Mouse (Mus musculus) macrophage (primary cell): ENCODE measurements around the gene Pard6b. TPM values are rescaled to one million over a fixed set of nuclear protein-coding genes. Genes with fewer than 3 reads are reported as not detected.
A peak's percentile ranks its signal among the peaks of the same experiment; 100 is the strongest.

Source experiments
- H3K27ac ChIP-seq: fragments of 350-480 bp; formaldehyde crosslinking; 2 replicates; pipeline ENCODE4 v1.9.0; 2021
- H3K36me3 ChIP-seq: fragments of 350-480 bp; formaldehyde crosslinking; 2 replicates; pipeline ENCODE4 v1.9.0; 2021; ENCODE audit errors: inconsistent target
- H3K4me3 ChIP-seq: fragments of 350-480 bp; formaldehyde crosslinking; 2 replicates; pipeline ENCODE4 v1.9.0; 2021; ENCODE audit errors: inconsistent target
- H3K79me2 ChIP-seq: fragments of 350-480 bp; formaldehyde crosslinking; 2 replicates; pipeline ENCODE4 v1.9.0; 2021; ENCODE audit errors: inconsistent target
- WGBS: methylation state at CpG from one replicate; pipeline ENCODE4 v1.1.7; 2026; ENCODE audit warnings: inconsistent platforms; ENCODE audit not compliant: missing documents; 5-methylcytosine and 5-hydroxymethylcytosine counted together
- polyA plus RNA-seq: library from polyadenylated mRNA; stranded (reverse); fragments of 250-400 nt; gene quantifications from 3 replicates; pipeline ENCODE4 v1.2.4, GENCODE M21; 2018; ENCODE audit warnings: inconsistent platforms
- total RNA-seq, 78 experiments: library from RNA; depleted of rRNA; stranded (reverse); fragments of 250-400 nt; gene quantifications; 1 replicate in 9 of 78; 2 replicates in 24 of 78; 3 replicates in 43 of 78; 4 replicates in 2 of 78; pipeline ENCODE4 v1.2.4; 2018; ENCODE audit warnings: inconsistent platforms in 56 of 78

Pard6b gene
- total RNA-seq (2018; cell fraction: chromatin; rRNA removed) = under 1 TPM in 1 of 26 experiments, not detected in 25; 0.35 TPM
- under 1 TPM in 2 of 26 experiments, not detected in 24; 0.03 to 0.05 TPM for total RNA-seq (2018; cell fraction: cytosol; rRNA removed)
- total RNA-seq (2018; cell fraction: nucleus; rRNA removed) = under 1 TPM in 1 of 26 experiments, not detected in 25; 0.20 TPM
- not detected in 3 replicates for polyA plus RNA-seq

GRCm38 (mm10) chr2:168080431-168081246 lies at the start of gene Pard6b:
Pard6b (plus strand) TSS chr2:168081004.
- Histone ChIP-seq H3K4me3 (peak within 1 kb of the TSS; percentile 7; the same call in 1 of the 2 replicates), H3K36me3 (no peaks in the 10 kb centered on the region), H3K79me2 (no peaks in the 10 kb centered on the region), H3K27ac (no peak within 1 kb of the TSS)
- WGBS = under 1% methylated on average over 95 of the region's 110 CpGs

DNA sequence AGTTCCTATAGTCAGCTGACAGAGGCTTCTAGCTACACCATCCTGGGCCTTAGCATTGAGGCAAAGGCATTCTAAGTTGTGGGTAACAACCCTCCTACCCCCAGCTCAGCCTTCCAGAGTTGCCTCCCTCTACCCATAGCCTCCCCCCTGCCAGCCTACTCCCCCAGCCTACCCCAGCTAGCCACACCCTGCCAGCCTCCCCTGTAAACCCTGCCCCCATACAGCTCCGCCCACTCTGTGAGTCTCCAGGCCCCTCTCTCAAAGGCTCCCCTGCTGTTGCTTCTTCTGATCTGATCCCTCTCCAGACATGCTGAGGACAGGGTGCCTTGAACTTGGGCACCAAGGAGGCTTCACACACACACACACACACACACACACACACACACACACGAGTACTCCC lies 49.0 kb upstream of the Pard6b start:
- Histone ChIP-seq H3K36me3 (no peaks in the 10 kb centered on the region), H3K27ac (no peak overlapping the region), H3K4me3 (no peak overlapping the region), H3K79me2 (no peaks in the 10 kb centered on the region)
- 84% methylated on average over 2 of the region's 2 CpGs for WGBS

DNA sequence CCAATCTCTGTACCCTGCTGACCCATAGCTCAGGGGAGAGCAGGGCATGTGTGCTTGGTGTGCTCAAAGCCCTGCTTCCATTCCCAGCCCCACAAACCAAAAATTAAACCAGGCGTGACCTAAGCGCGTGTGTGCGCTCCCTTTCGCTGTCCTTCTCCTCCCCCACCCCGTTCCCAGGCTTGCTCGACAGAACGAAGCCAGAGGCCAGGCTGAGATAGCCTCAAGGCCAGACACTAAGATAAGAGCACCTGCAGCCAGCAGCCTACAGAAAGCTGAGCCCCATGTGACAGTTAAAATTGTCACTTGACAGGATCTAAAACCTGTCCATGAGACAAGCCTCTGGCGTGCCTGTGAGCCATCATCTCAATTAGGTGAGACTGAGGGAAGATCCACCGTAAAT lies 46.9 kb upstream of the Pard6b start:
- WGBS = 88% methylated on average over 10 of the region's 10 CpGs
- H3K27ac ChIP-seq = no peak overlapping the region
- no peaks in the 10 kb centered on the region for H3K79me2 ChIP-seq
- H3K36me3 ChIP-seq = no peaks in the 10 kb centered on the region
- H3K4me3 ChIP-seq = no peak overlapping the region

DNA sequence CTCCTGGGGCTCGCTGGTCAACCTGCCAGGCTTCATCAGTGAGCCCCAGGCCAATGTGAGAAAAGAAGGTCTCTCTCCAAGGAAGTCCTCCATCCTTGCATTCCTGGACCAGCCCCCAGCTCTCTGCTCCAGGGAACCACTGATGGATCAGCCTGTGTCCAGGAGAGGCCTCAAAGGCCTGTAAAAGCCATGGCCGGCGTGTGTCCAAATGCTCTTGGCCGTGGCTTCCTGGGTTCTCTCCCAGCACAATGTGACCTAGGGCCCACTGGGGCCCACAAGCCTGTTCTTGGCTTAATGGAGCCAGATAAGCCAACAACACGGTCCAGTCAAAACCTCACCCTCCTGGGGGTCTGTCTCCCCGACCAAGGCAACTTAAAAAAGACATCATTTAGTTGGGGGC lies 44.9 kb upstream of the Pard6b start:
- no peak overlapping the region for H3K27ac ChIP-seq
- no peak overlapping the region for H3K4me3 ChIP-seq
- H3K36me3 ChIP-seq = no peaks in the 10 kb centered on the region
- 98% methylated on average over 6 of the region's 6 CpGs for WGBS
- H3K79me2 ChIP-seq = no peaks in the 10 kb centered on the region

- H3K36me3 ChIP-seq = no peaks in the 10 kb centered on the region
- no peak overlapping the region for H3K4me3 ChIP-seq
- WGBS = 69% methylated on average over 3 of the region's 3 CpGs
These were observed 43.7 kb upstream of the Pard6b start for GRCm38 (mm10) chr2:168037063-168037462.

DNA sequence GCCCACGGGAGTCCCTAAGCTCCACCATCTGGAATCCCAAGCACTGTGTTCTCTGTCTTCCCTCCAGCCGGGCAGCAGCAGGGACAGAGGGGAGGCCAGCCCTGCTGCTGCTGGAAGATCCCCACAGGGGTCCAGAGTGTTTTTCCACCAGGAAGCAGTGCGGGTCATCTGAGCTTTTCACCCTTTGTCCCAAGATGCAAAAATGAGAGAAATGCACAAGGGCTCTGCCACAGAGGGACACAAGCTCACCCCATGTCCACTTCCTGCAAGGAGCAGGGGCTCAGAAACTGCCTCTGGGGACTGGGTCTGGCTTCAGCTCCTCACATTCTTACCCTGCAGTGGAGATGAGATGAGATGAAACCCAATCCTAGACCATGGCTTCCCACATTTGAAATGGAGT lies 40.1 kb upstream of the Pard6b start:
- H3K4me3 ChIP-seq = no peak overlapping the region
- WGBS = 89% methylated on average over 3 of the region's 3 CpGs
- no peaks in the 10 kb centered on the region for H3K36me3 ChIP-seq
- no peaks in the 10 kb centered on the region for H3K79me2 ChIP-seq
- H3K27ac ChIP-seq = no peak overlapping the region

More at GRCm38 (mm10) chr2:168037063-168037462, 43.7 kb upstream of the Pard6b start:
- Histone ChIP-seq H3K79me2 (no peaks in the 10 kb centered on the region), H3K27ac (no peak overlapping the region)

DNA sequence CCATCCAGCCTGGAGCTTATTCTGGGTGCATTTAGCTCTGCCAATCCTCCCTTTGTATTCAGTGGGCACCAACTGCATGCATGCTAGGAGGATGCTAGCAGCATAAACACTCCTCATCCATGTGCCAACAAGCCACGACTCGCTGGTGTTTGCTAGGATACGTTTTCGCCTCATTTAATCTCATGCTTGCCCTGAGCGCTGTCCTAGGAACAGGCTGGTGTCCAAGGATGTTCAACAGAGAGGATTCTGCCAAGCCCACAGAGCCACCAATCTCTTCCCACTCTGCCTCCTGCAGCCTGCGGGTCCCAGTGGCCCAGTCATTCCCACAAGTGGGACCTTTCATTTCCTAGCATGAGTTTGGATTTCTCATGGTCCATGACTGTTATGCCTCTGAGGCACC lies 38.8 kb upstream of the Pard6b start:
- H3K36me3 ChIP-seq = no peaks in the 10 kb centered on the region
- H3K79me2 ChIP-seq = no peaks in the 10 kb centered on the region
- WGBS = 99% methylated on average over 6 of the region's 6 CpGs
- H3K27ac ChIP-seq = no peak overlapping the region
- H3K4me3 ChIP-seq = no peak overlapping the region

DNA sequence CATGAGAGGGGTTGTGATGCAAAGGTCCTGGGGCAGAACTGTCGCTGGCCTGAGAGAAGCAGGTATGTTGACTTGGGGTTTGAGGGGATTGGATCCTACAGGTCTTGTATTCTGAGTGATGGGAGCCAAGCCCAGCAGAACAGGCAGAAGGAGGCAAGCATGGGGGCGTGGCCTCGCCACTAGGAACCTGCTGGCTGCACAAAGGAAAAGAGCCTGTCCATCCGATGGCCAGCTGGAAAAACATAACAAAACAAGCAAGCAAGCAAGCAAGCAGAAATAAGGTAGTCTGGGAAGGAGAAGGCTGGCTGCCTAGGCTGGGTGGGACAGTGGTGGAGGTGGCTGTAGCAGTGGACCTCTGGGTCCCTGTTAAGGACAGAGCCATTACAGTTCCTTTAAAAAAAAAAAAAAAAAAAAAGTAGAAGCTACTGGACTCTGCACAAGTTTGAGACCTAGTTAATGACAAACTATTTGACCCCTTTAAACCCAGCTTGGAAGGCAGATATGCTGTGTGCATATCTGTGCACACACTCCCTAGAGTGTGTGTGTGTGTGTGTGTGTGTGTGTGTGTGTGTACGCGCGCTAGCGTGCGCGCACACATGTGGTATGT lies 36.0 kb upstream of the Pard6b start:
- Histone ChIP-seq H3K79me2 (no peaks in the 10 kb centered on the region), H3K4me3 (no peak overlapping the region), H3K27ac (no peak overlapping the region), H3K36me3 (no peaks in the 10 kb centered on the region)
- 93% methylated on average over 9 of the region's 10 CpGs for WGBS

GRCm38 (mm10) chr2:168045357-168045756 lies 35.4 kb upstream of the Pard6b start:
- WGBS = 96% methylated on average over 13 of the region's 13 CpGs
- no peaks in the 10 kb centered on the region for H3K79me2 ChIP-seq
- H3K27ac ChIP-seq = no peak overlapping the region
- H3K36me3 ChIP-seq = no peaks in the 10 kb centered on the region
- H3K4me3 ChIP-seq = no peak overlapping the region

- no peaks in the 10 kb centered on the region for H3K79me2 ChIP-seq
- H3K27ac ChIP-seq = no peak overlapping the region
- no peak overlapping the region for H3K4me3 ChIP-seq
- WGBS = 60% methylated on average over 5 of the region's 5 CpGs
- H3K36me3 ChIP-seq = no peaks in the 10 kb centered on the region
These were observed 35.0 kb upstream of the Pard6b start for GRCm38 (mm10) chr2:168045771-168046170.

- Histone ChIP-seq H3K36me3 (no peaks in the 10 kb centered on the region), H3K4me3 (no peak overlapping the region), H3K27ac (no peak overlapping the region), H3K79me2 (no peaks in the 10 kb centered on the region)
- WGBS = 90% methylated on average over 4 of the region's 4 CpGs
These were observed 34.3 kb upstream of the Pard6b start for GRCm38 (mm10) chr2:168046467-168046866.

- 20% methylated on average over 16 of the region's 16 CpGs for WGBS
- H3K27ac ChIP-seq = no peak overlapping the region
- H3K79me2 ChIP-seq = no peaks in the 10 kb centered on the region
- H3K4me3 ChIP-seq = no peak overlapping the region
- no peaks in the 10 kb centered on the region for H3K36me3 ChIP-seq
These were observed 31.7 kb upstream of the Pard6b start for GRCm38 (mm10) chr2:168049002-168049635.

DNA sequence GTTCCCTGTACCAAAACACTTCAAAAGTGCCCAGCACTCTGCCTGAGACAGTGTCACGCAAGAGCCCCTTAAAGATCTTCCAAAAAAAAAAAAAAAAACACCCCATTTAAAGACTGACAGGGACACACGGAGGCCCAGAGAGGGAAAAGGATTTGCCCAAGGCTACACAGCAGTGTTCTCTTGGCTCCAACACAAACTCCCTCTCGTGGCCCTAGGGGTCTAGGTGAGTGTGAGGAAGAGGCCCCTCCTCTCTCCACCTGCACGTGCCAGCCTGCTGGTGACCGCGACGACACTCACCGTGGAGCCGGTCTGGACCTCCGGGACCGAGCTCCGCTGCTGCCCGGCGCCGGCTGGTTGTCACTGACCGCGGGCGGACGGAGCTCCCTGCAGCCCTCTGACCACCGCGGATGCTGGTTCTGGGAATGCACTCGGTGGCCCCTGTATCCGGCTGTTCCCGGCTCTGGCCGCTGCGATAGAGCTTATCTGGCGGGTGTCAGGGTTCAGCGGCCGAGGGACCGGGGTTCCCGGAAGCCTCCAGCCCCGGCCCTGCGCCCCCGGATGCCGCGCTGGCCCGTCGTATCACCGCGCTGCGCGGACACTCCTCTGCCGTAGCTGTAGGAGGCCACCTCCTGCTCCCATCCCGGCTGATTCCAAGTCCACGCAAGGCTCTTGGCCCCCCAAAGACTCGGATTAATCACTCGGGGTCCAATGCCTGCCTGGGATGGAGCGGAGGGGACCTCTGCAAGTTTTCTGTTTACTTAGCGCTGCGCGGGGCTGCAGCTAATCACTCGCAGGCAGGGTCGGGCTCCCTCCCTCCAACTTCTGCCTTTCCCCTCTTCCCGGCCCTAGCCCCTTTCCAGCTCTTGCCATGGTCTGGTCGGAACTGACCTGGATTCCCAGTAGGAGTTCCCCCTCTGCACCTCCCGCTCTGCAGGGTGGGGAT lies 30.5 kb upstream of the Pard6b start:
- 3% methylated on average over 56 of the region's 56 CpGs for WGBS
- H3K27ac ChIP-seq = no peak overlapping the region
- H3K4me3 ChIP-seq = no peak overlapping the region
- no peaks in the 10 kb centered on the region for H3K36me3 ChIP-seq
- no peaks in the 10 kb centered on the region for H3K79me2 ChIP-seq

- WGBS = 92% methylated on average over 1 of the region's 1 CpGs
- H3K36me3 ChIP-seq = no peaks in the 10 kb centered on the region
These were observed 28.6 kb upstream of the Pard6b start for GRCm38 (mm10) chr2:168052156-168052555.

More at GRCm38 (mm10) chr2:168052156-168052555, 28.6 kb upstream of the Pard6b start:
- no peak overlapping the region for H3K27ac ChIP-seq
- no peaks in the 10 kb centered on the region for H3K79me2 ChIP-seq
- H3K4me3 ChIP-seq = no peak overlapping the region
